Mouse (Mus musculus) limb, embryonic 13.5 days (tissue): Measurements from ENCODE around the gene Lpgat1. TPM values are rescaled to one million over a fixed set of nuclear protein-coding genes. Genes with fewer than 3 reads are reported as not detected.

Source experiments
- ATAC-seq: fragments of 200-750 bp; cut with Nextera tagmentation; 2 replicates; pipeline ENCODE4 v1.8.0; 2017; ENCODE audit warnings: low read depth, moderate number of reproducible peaks, moderate TSS enrichment; ENCODE audit not compliant: low FRiP score
- H3K27ac ChIP-seq: fragments of 300-500 bp; sonication (generic); 2 replicates; pipeline ENCODE4 v1.5.1; 2015; ENCODE audit warnings: inconsistent platforms, mild to moderate bottlenecking, moderate library complexity
- H3K27me3 ChIP-seq: fragments of 300-500 bp; sonication (generic); 2 replicates; pipeline ENCODE4 v1.6.1; 2015; ENCODE audit warnings: mild to moderate bottlenecking, inconsistent platforms
- H3K36me3 ChIP-seq: fragments of 300-500 bp; sonication (generic); 2 replicates; pipeline ENCODE4 v1.6.1; 2015; ENCODE audit warnings: inconsistent platforms, mild to moderate bottlenecking, moderate library complexity
- H3K4me1 ChIP-seq: fragments of 300-500 bp; sonication (generic); 2 replicates; pipeline ENCODE4 v1.6.1; 2015; ENCODE audit warnings: inconsistent platforms
- H3K4me2 ChIP-seq: fragments of 300-500 bp; sonication (generic); replicated peaks from 2 replicates; pipeline ENCODE4 v1.6.1; 2015; ENCODE audit warnings: inconsistent platforms, mild to moderate bottlenecking, moderate library complexity
- H3K4me3 ChIP-seq: fragments of 300-500 bp; sonication (generic); 2 replicates; pipeline ENCODE4 v1.5.1; 2015; ENCODE audit warnings: moderate library complexity, mild to moderate bottlenecking, inconsistent platforms
- H3K9ac ChIP-seq: fragments of 300-500 bp; sonication (generic); 2 replicates; pipeline ENCODE4 v1.6.1; 2015; ENCODE audit warnings: mild to moderate bottlenecking, inconsistent platforms
- H3K9me3 ChIP-seq: fragments of 300-500 bp; sonication (generic); 2 replicates; pipeline ENCODE4 v1.6.1; 2016; ENCODE audit warnings: inconsistent platforms
- WGBS: fragments of 180-500 bp; shearing (Covaris S2); methylation state at CpG from one replicate; pipeline ENCODE4 v1.1.7; 2015; 5-methylcytosine and 5-hydroxymethylcytosine counted together
- polyA plus RNA-seq: library from polyadenylated mRNA; unstranded; fragments of >200 nt; fragmentation: Nextera tagmentation; extraction: Ambion mirVana; gene quantifications from 2 replicates; pipeline ENCODE4 v1.2.1, GENCODE M21; 2015

Lpgat1 gene
- 25.4 and 26.5 TPM in 2 replicates for polyA plus RNA-seq

GRCm38 (mm10) chr1:191717601-191718498 lies at the start of gene Lpgat1:
TSS of gene Lpgat1 (plus strand) at chr1:191717834.
- Histone ChIP-seq H3K4me1 (peaks cover 26% of the 10 kb centered on the region), H3K4me2 (peak within 1 kb of the TSS; percentile 80), H3K27ac (peak within 1 kb of the TSS; percentile 96), H3K4me3 (peak within 1 kb of the TSS; percentile 93), H3K9ac (peak within 1 kb of the TSS; percentile 95), H3K27me3 (no peaks in the 10 kb centered on the region), H3K9me3 (no peaks in the 10 kb centered on the region), H3K36me3 (peaks cover 8% of the 10 kb centered on the region)
- peak; percentile 84 for ATAC-seq
- WGBS = under 1% methylated on average over 73 of the region's 113 CpGs

GRCm38 (mm10) chr1:191668030-191668429 lies 49.6 kb upstream of the Lpgat1 start:
- H3K9ac ChIP-seq = no peak overlapping the region
- H3K4me2 ChIP-seq = peak overlapping the region; percentile 5; the same call in 1 of the 2 replicates
- peaks cover 10% of the 10 kb centered on the region; the same call in 1 of the 2 replicates for H3K4me1 ChIP-seq
- H3K4me3 ChIP-seq = no peak overlapping the region
- H3K27ac ChIP-seq = no peak overlapping the region
- no peaks in the 10 kb centered on the region for H3K36me3 ChIP-seq
- no peaks in the 10 kb centered on the region for H3K27me3 ChIP-seq
- ATAC-seq = peak; percentile 82
- H3K9me3 ChIP-seq = no peaks in the 10 kb centered on the region
- WGBS = 42% methylated on average over 9 of the region's 9 CpGs

- H3K27ac ChIP-seq = no peak overlapping the region
- WGBS = 89% methylated on average over 5 of the region's 5 CpGs
- H3K9me3 ChIP-seq = no peaks in the 10 kb centered on the region
- H3K27me3 ChIP-seq = no peaks in the 10 kb centered on the region
- H3K9ac ChIP-seq = no peak overlapping the region
- H3K4me2 ChIP-seq = no peak overlapping the region
- H3K4me1 ChIP-seq = no peaks in the 10 kb centered on the region
- H3K36me3 ChIP-seq = no peaks in the 10 kb centered on the region
- ATAC-seq = no peak
- H3K4me3 ChIP-seq = no peak overlapping the region
These were observed 43.6 kb upstream of the Lpgat1 start for GRCm38 (mm10) chr1:191674071-191674470.

- ATAC-seq = no peak
- Histone ChIP-seq H3K27me3 (no peaks in the 10 kb centered on the region), H3K36me3 (no peaks in the 10 kb centered on the region), H3K9ac (no peak overlapping the region), H3K4me3 (no peak overlapping the region), H3K9me3 (peaks cover 11% of the 10 kb centered on the region), H3K4me1 (no peaks in the 10 kb centered on the region), H3K4me2 (no peak overlapping the region), H3K27ac (no peak overlapping the region)
- WGBS = 64% methylated on average over 2 of the region's 2 CpGs
These were observed 36.0 kb upstream of the Lpgat1 start for GRCm38 (mm10) chr1:191681633-191682032.

GRCm38 (mm10) chr1:191687531-191687930 lies 30.1 kb upstream of the Lpgat1 start:
- ATAC-seq = no peak
- Histone ChIP-seq H3K27ac (no peak overlapping the region), H3K4me2 (no peak overlapping the region), H3K9me3 (peaks cover 11% of the 10 kb centered on the region), H3K9ac (no peak overlapping the region), H3K27me3 (no peaks in the 10 kb centered on the region), H3K4me3 (no peak overlapping the region), H3K36me3 (no peaks in the 10 kb centered on the region), H3K4me1 (no peaks in the 10 kb centered on the region)
- 87% methylated on average over 7 of the region's 7 CpGs for WGBS

- no peak overlapping the region for H3K9ac ChIP-seq
- peaks cover 6% of the 10 kb centered on the region; the same call in 1 of the 2 replicates for H3K4me1 ChIP-seq
- H3K9me3 ChIP-seq = no peaks in the 10 kb centered on the region
- no peak overlapping the region for H3K4me3 ChIP-seq
- no peak overlapping the region for H3K4me2 ChIP-seq
- H3K36me3 ChIP-seq = no peaks in the 10 kb centered on the region
- no peaks in the 10 kb centered on the region for H3K27me3 ChIP-seq
- 43% methylated on average over 4 of the region's 4 CpGs for WGBS
- no peak overlapping the region for H3K27ac ChIP-seq
- ATAC-seq = no peak
These were observed 24.4 kb upstream of the Lpgat1 start for GRCm38 (mm10) chr1:191693231-191693630.

GRCm38 (mm10) chr1:191698253-191698795 lies 19.3 kb upstream of the Lpgat1 start:
- WGBS = 3% methylated on average over 1 of the region's 1 CpGs
- no peaks in the 10 kb centered on the region for H3K36me3 ChIP-seq
- no peaks in the 10 kb centered on the region for H3K27me3 ChIP-seq
- peaks cover 6% of the 10 kb centered on the region; the same call in 1 of the 2 replicates for H3K4me1 ChIP-seq
- H3K9me3 ChIP-seq = no peaks in the 10 kb centered on the region; the same call in 1 of the 2 replicates
- H3K4me3 ChIP-seq = no peak overlapping the region
- H3K9ac ChIP-seq = no peak overlapping the region
- H3K4me2 ChIP-seq = no peak overlapping the region
- H3K27ac ChIP-seq = no peak overlapping the region
- ATAC-seq = no peak

GRCm38 (mm10) chr1:191704535-191704934 lies 13.1 kb upstream of the Lpgat1 start:
- Histone ChIP-seq H3K4me1 (no peaks in the 10 kb centered on the region), H3K4me2 (no peak overlapping the region), H3K9ac (no peak overlapping the region), H3K27me3 (no peaks in the 10 kb centered on the region), H3K27ac (no peak overlapping the region), H3K9me3 (no peaks in the 10 kb centered on the region; the same call in 1 of the 2 replicates), H3K4me3 (no peak overlapping the region), H3K36me3 (no peaks in the 10 kb centered on the region)
- 47% methylated on average over 4 of the region's 4 CpGs for WGBS
- ATAC-seq = no peak

- H3K36me3 ChIP-seq = no peaks in the 10 kb centered on the region
- no peak overlapping the region for H3K4me3 ChIP-seq
- H3K27me3 ChIP-seq = no peaks in the 10 kb centered on the region
- H3K9me3 ChIP-seq = no peaks in the 10 kb centered on the region
- WGBS = 49% methylated on average over 3 of the region's 3 CpGs
- no peaks in the 10 kb centered on the region for H3K4me1 ChIP-seq
- no peak for ATAC-seq
- H3K9ac ChIP-seq = no peak overlapping the region
- no peak overlapping the region for H3K27ac ChIP-seq
- no peak overlapping the region for H3K4me2 ChIP-seq
These were observed 11.0 kb upstream of the Lpgat1 start for GRCm38 (mm10) chr1:191706541-191707078.

- H3K27ac ChIP-seq = no peak overlapping the region
- no peaks in the 10 kb centered on the region for H3K36me3 ChIP-seq
- 85% methylated on average over 2 of the region's 2 CpGs for WGBS
- H3K9ac ChIP-seq = no peak overlapping the region
- no peaks in the 10 kb centered on the region for H3K9me3 ChIP-seq
- H3K4me1 ChIP-seq = no peaks in the 10 kb centered on the region
- ATAC-seq = no peak
- H3K4me2 ChIP-seq = no peak overlapping the region
- no peaks in the 10 kb centered on the region for H3K27me3 ChIP-seq
- H3K4me3 ChIP-seq = no peak overlapping the region
These were observed 7.8 kb upstream of the Lpgat1 start for GRCm38 (mm10) chr1:191709811-191710210.

- Histone ChIP-seq H3K36me3 (no peaks in the 10 kb centered on the region), H3K4me2 (no peak overlapping the region), H3K27ac (no peak overlapping the region), H3K9ac (no peak overlapping the region), H3K4me1 (peaks cover 5% of the 10 kb centered on the region; the same call in 1 of the 2 replicates), H3K4me3 (no peak overlapping the region), H3K9me3 (no peaks in the 10 kb centered on the region), H3K27me3 (no peaks in the 10 kb centered on the region)
- WGBS = 83% methylated on average over 4 of the region's 4 CpGs
- no peak for ATAC-seq
These were observed 5.3 kb upstream of the Lpgat1 start for GRCm38 (mm10) chr1:191712224-191712838.

GRCm38 (mm10) chr1:191713813-191714212 lies 3.8 kb upstream of the Lpgat1 start:
- H3K4me3 ChIP-seq = no peak overlapping the region
- peaks cover 5% of the 10 kb centered on the region; the same call in 1 of the 2 replicates for H3K4me1 ChIP-seq
- no peak for ATAC-seq
- H3K27ac ChIP-seq = no peak overlapping the region
- H3K9me3 ChIP-seq = no peaks in the 10 kb centered on the region
- no peak overlapping the region for H3K4me2 ChIP-seq
- no peak overlapping the region for H3K9ac ChIP-seq
- no peaks in the 10 kb centered on the region for H3K36me3 ChIP-seq
- H3K27me3 ChIP-seq = no peaks in the 10 kb centered on the region
- 81% methylated on average over 3 of the region's 3 CpGs for WGBS
